Mouse (Mus musculus): ENCODE measurements around the gene Safb2.

GRCm38 (mm10) chr17:56614391-56615135, 30.2 kb upstream of the Safb2 start:
- TF ChIP-seq CTCF (IDR thresholded peaks at IDR 0.05; ENCODE audit: low read depth) = no peak
- TF ChIP-seq EP300 (IDR thresholded peaks at IDR 0.05; ENCODE audit: low read depth) = no peak

All from heart, postnatal 0 days (tissue).